Mouse (Mus musculus): ENCODE data around the gene 1700092M07Rik.

GRCm38 (mm10) chr19:8712870-8713305, 27.6 kb upstream of the 1700092M07Rik start:
- TF ChIP-seq EP300 (IDR thresholded peaks at IDR 0.05; ENCODE audit: low read depth) (peak; percentile 62), CTCF (IDR thresholded peaks at IDR 0.05; ENCODE audit: low read depth) (no peak)

All from liver, embryonic 14.5 days (tissue).